Mouse (Mus musculus): ENCODE data around the gene Abhd13.

Abhd13 gene

DNA sequence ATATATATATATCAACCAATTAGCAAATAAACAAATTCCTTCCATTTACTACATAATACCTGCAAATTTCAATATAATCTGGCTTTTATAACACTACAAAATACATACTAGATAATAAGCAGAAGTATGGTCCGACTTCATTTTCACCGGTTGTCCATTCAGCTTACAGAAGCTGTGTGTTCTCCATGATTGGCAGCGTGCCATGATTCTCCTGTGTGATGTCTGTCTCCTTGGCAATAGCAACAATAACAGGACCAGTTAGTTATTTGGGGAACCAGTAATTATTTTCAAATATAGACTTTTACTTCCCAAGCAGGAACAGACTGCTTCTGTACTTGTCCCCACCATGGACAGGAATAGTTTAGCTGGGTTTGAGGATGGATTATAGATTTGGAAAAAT lies 39.7 kb downstream of the Abhd13 start:
- DNase-seq, result no peak

DNA sequence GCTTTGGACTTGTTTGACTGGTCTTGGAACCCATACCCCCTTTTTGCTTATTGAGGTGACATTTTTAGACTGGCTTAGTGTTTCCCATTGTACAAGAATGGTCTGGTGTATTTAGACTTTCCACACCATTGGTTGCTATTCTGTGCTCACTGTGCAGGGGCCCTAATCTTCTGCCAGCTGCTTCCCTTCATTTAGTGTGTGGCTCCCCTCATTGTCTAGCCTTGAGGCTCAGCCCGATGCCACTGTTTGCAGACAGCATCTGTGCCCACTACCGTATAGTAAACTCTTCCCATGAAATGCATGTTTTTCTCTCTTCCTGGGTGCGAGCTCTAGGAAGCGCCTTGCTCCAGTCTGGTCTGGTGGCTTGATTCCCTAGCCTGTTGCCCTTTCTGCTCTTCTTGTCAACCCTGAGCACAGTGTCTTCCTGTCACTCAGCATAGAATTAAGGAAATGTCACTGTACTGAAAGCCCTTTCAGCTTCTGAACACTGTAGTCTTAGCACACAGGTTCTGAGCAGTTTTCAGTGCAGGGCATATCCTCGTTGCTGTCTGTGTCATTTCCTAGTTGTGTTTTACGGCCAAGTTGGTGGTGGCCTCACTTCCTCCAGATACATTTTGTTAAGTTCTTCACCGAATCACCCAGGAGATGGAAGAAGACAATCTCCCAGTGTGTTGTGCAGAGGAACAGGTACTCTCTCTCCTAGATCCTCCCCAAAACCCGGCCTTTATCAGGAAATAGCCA lies 53.0 kb downstream of the Abhd13 start:
- DNase-seq, result no peak

DNA sequence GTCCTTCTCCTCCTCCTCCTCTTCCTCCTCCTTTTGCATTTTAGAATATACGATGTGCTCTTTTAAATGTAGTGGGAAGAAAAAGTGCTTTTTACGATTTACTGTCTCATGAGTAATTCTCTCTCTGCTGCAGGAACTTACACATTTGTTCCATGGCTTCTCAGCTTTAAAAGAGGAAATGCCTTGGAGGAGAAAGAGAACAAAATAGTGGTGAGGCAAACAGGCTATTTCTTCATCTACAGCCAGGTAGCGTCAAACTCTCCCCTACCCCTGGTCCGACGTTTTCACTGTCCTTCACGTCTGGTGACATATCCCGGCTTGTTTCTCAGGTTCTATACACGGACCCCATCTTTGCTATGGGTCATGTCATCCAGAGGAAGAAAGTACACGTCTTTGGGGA lies 53.7 kb downstream of the Abhd13 start:
- no peak for DNase-seq

DNA sequence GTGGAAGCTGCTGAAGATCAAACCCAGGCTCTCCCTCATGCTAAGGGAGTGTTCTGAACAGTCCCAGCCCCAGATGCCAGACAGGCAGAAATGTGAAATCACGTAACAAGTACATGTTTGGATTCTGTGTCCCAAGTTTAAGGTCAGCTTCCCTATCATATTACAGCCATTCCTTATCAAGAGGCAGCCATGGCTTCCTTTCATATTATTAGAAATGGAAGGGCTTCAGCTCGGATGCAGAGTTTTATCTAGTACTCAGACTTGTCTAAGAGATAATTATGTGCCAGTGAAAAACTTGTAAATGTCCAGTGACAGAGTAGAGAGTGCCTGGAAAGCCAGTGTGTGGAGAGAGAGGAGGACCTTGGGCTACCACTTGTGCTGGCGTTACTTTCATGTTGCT lies 63.4 kb downstream of the Abhd13 start:
- no peak for DNase-seq
